Mouse (Mus musculus) intestine, embryonic 16.5 days (tissue): Measurements from ENCODE around the gene Gm7694. TPM values are rescaled to one million over a fixed set of nuclear protein-coding genes. Genes with fewer than 3 reads are reported as not detected.

ENCODE experiments used
- ATAC-seq: fragments of 200-750 bp; cut with Nextera tagmentation; 2 replicates; pipeline ENCODE4 v1.8.0; 2017; ENCODE audit warnings: moderate TSS enrichment, moderate library complexity
- H3K27ac ChIP-seq: fragments of 300-500 bp; sonication (generic); 2 replicates; pipeline ENCODE4 v1.5.1; 2014; ENCODE audit warnings: mild to moderate bottlenecking, low read length
- H3K27me3 ChIP-seq: fragments of 300-500 bp; sonication (generic); replicated peaks from 2 replicates; pipeline ENCODE4 v1.6.1; 2014; ENCODE audit warnings: low read length, control low read depth, mixed read lengths; ENCODE audit not compliant: control insufficient read depth, insufficient read depth
- H3K36me3 ChIP-seq: fragments of 300-500 bp; sonication (generic); 2 replicates; pipeline ENCODE4 v1.6.1; 2014; ENCODE audit warnings: low read length, control low read depth; ENCODE audit not compliant: control insufficient read depth, insufficient read depth
- H3K4me1 ChIP-seq: fragments of 300-500 bp; sonication (generic); 2 replicates; pipeline ENCODE4 v1.6.1; 2014; ENCODE audit warnings: low read length, control low read depth, mixed read lengths; ENCODE audit not compliant: control insufficient read depth, insufficient read depth
- H3K4me2 ChIP-seq: fragments of 300-500 bp; sonication (generic); 2 replicates; pipeline ENCODE4 v1.6.1; 2014; ENCODE audit warnings: low read depth, low read length, control low read depth
- H3K4me3 ChIP-seq: fragments of 300-500 bp; sonication (generic); 2 replicates; pipeline ENCODE4 v1.5.1; 2014; ENCODE audit warnings: mild to moderate bottlenecking, low read length
- H3K9ac ChIP-seq: fragments of 300-500 bp; sonication (generic); 2 replicates; pipeline ENCODE4 v1.6.1; 2014; ENCODE audit warnings: low read depth, low read length
- H3K9me3 ChIP-seq: fragments of 300-500 bp; sonication (generic); 2 replicates; pipeline ENCODE4 v1.6.1; 2016; ENCODE audit warnings: low read length, control low read depth; ENCODE audit not compliant: control insufficient read depth
- WGBS: fragments of 180-500 bp; shearing (Covaris S2); extraction: QIAGEN DNeasy Blood & Tissue Kit; methylation state at CpG from one replicate; pipeline ENCODE4 v1.1.7; 2014; 5-methylcytosine and 5-hydroxymethylcytosine counted together
- polyA plus RNA-seq: library from polyadenylated mRNA; unstranded; fragments of >200 nt; fragmentation: Nextera tagmentation; extraction: Ambion mirVana; gene quantifications from 2 replicates; pipeline ENCODE4 v1.2.1, GENCODE M21; 2015

The Gm7694 gene
- polyA plus RNA-seq, 1 experiment from 2014 or later = 2.5 TPM

- Histone ChIP-seq H3K27me3 (no peaks in the 10 kb centered on the region), H3K9ac (peak overlapping the region; percentile 82), H3K4me2 (peak overlapping the region; percentile 71), H3K27ac (no peak overlapping the region), H3K4me3 (peak overlapping the region; percentile 70), H3K9me3 (no peaks in the 10 kb centered on the region), H3K36me3 (no peaks in the 10 kb centered on the region), H3K4me1 (no peaks in the 10 kb centered on the region)
- whole genome bisulfite sequencing = 31% methylated on average over 30 of the region's 30 CpGs
- peak; percentile 87 for ATAC-seq
Observed at GRCm38 (mm10) chr1:170254893-170255559, 51.1 kb downstream of the Gm7694 start.

Other genes starting within 250 kb of the Gm7694 start
- 31.9 and 34.8 TPM in 2 replicates for gene Ddr2, start 195.6 kb downstream of the Gm7694 start, polyA plus RNA-seq
- gene Uap1, start 131.4 kb downstream of the Gm7694 start, polyA plus RNA-seq = 46.5 and 46.9 TPM in 2 replicates
- gene Uhmk1, start 90.9 kb downstream of the Gm7694 start, polyA plus RNA-seq = 5.7 and 7.1 TPM in 2 replicates
- not detected in 2 replicates for gene Sh2d1b2, start 73.6 kb downstream of the Gm7694 start, polyA plus RNA-seq
- 0.35 and 0.50 TPM in 2 replicates for gene Sh2d1b1, start 29.0 kb downstream of the Gm7694 start, polyA plus RNA-seq
- gene Spata46, start 2.5 kb upstream of the Gm7694 start, polyA plus RNA-seq = 0.80 and 1.0 TPM in 2 replicates